Mouse (Mus musculus) lung, adult 18-20 months (tissue): ENCODE data around the gene H2-M3.
"Not testable (repeated sequence)": the region's sequence is repeated elsewhere in the genome, so short reads cannot be mapped to it uniquely, and the experiment has no call there.

ENCODE experiments used
- DNase-seq, 2 experiments: peaks; one replicate each; pipeline ENCODE4 v3.0.0; 2022; ENCODE audit warnings: mixed read lengths in 2 of 2

H2-M3 gene

DNA sequence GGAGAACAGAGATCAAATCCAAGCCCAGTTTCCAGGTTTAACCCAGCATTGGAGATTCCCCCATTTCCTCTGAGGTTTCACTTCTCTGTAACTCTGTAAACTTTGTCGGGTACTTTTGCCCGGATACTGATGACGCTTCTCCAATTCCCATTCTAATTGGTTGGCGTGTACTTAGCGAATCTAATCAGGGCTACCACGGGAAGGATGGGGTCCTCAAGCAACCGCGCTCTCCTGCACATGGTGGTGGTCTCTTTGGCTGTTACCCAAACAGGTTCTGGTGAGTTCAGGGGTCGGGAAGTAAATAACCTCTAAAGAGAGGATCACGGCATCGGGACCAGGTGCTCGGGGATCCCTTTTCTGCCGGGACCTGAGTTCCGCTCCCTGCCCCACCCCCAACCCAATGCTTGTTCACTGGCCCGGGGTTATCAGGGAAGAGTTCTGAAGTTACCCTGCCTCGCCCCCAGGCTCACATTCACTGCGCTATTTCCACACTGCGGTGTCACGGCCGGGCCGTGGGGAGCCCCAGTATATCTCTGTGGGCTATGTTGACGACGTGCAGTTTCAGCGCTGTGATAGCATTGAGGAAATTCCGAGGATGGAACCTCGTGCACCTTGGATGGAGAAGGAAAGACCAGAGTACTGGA, at the start of gene H2-M3:
Gene H2-M3 (plus strand): TSS at position 163 of the 644 bp plus-strand sequence.
- peak; percentile 92 to 93 for DNase-seq

DNA sequence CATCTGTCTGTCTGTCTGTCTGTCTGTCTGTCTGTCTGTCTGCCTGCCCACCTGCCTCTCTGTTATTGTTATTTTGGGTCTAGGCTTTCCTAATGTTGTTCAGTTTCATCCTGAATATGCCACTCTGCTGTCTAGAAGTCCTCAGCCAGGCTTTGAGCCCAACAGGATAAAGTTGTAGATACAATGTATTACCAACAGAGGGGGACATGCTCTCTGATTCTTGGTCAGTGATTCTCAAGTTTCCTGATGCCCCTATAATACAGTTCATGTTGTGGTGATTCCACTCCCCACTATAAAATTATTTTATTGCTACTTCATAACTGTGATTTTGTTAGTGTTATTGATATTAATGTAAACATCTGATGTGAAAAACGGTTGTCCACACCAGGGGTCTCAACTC, 48.1 kb upstream of the H2-M3 start:
- DNase-seq, result no peak

- DNase-seq, result not testable (repeated sequence)
Observed at GRCm38 (mm10) chr17:37237230-37237629, 32.8 kb upstream of the H2-M3 start, which contains the start of gene Olfr97. Olfr97 (minus strand) TSS chr17:37237330.

GRCm38 (mm10) chr17:37242198-37242597, 27.8 kb upstream of the H2-M3 start:
- DNase-seq, result no peak

GRCm38 (mm10) chr17:37246715-37247114, 23.3 kb upstream of the H2-M3 start:
- peak; percentile 39 to 43 for DNase-seq

DNA sequence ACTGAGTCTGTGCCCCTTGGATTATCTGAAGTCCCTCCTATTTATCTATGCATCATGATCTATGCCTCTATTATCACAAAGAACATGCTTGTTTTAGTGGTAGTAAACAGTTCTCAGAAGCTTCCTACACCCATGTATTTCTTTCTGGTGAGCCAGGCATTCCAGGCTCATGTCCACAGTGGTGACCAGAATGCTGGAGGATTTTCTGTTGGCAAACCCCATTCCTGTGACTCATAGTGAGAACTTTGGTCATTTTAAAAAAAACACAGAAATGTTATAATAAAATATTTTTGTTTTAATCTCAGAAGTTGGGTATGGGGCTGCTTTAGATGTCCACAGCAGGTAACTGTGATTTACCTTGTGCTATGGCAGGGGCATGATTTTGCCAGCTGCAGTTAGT, 20.6 kb upstream of the H2-M3 start:
- no peak for DNase-seq

DNA sequence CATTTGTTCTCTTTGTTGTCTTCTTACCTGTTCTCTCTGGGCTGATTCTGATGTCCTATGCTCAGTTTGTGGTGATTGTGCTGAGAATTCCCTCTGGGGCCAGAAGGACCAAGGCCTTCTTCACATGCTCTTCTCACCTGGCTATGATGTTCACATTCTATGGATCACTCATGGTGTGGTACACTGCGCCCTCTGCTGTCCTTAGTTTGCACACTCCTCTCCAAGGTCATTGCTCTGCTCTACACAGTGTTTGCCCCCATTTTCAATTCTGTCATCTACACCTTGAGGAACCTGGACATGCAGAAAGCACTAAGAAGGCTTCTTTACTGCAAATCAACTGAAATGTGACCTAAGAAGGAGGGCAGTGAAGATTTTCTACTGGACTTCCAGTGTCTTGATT, 19.5 kb upstream of the H2-M3 start:
- peak in 1 of 2 experiments; percentile 12 for DNase-seq

- DNase-seq, result no peak
Observed at GRCm38 (mm10) chr17:37263626-37264025, 6.4 kb upstream of the H2-M3 start, which contains the start of gene Olfr98. Olfr98 (minus strand) TSS chr17:37263749.

GRCm38 (mm10) chr17:37270702-37271092, 677 bp downstream of the H2-M3 start:
- peak; percentile 78 for DNase-seq

GRCm38 (mm10) chr17:37275626-37276248, 5.7 kb downstream of the H2-M3 start:
- DNase-seq, result no peak

GRCm38 (mm10) chr17:37276573-37276972, 6.6 kb downstream of the H2-M3 start:
- no peak for DNase-seq

DNA sequence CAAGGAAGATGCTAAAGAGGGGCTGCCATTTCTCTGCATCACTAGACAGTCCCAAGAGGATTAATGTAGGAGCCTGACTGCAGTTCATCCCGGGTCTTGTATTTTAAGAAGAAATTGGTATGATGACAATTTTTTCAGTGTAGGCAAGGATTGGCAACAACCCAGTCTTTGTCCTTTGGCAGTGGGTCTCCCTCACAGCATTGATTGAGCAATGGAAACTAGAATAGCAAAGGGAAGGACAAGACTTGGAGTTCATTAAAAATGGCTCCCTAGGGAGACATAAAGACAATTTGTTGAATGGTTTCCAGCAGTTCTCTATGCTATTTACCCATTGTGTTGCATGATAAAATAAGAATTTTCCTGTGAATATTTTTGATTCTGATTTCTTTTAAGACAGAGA, 10.3 kb downstream of the H2-M3 start:
- no peak for DNase-seq

DNA sequence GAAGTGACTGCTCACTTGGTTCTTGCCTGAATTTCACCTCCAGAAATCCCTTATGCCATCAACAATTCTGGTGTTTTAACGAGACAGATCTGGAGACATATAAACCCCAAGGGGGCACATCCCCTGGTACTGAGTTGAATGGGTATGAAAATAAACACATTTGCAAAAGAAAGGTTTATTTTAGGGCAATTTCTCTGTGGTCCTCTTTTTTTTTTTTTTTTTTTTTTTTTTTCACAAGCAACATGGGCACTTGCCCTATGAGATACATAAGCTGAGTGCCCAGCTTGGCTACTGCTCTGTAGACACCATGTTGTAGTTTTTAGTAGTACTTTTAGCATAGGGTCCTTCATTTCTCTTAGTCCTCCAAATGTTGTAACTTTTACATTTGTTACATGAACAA, 13.3 kb downstream of the H2-M3 start, which contains the start of gene Olfr99:
Gene Olfr99 (minus strand): TSS at position 101 of the 400 bp plus-strand sequence.
- DNase-seq, result no peak

GRCm38 (mm10) chr17:37304213-37304612, 34.2 kb downstream of the H2-M3 start, which contains the start of gene Olfr101:
Olfr101 (minus strand) TSS chr17:37304313.
- DNase-seq, result no peak

GRCm38 (mm10) chr17:37308483-37308882, 38.5 kb downstream of the H2-M3 start:
- DNase-seq, result no peak

- DNase-seq, result no peak
Observed at GRCm38 (mm10) chr17:37310146-37310699, 40.2 kb downstream of the H2-M3 start.

GRCm38 (mm10) chr17:37316954-37317353, 46.9 kb downstream of the H2-M3 start, which contains the start of gene Olfr102:
Olfr102 (minus strand) TSS chr17:37317054.
- no peak for DNase-seq
